Mouse (Mus musculus): Measurements from ENCODE around the gene Fbxo40. TPM values are rescaled to one million over a fixed set of nuclear protein-coding genes. Genes with fewer than 3 reads are reported as not detected.

Fbxo40 gene
- polyA plus RNA-seq, 1 experiment: 0.09 TPM

GRCm38 (mm10) chr16:36926514-36927447 is 63.5 kb downstream of the Fbxo40 start:
- H3K4me1 ChIP-seq: peaks cover 32% of the 10 kb centered on the region
- H3K36me3 ChIP-seq (replicated peaks; ENCODE audit: low read length): peaks cover 99% of the 10 kb centered on the region

GRCm38 (mm10) chr16:36925797-36926196 is 64.5 kb downstream of the Fbxo40 start:
- no peak for TF ChIP-seq GATA1 (IDR thresholded peaks at IDR 0.05; ENCODE audit: borderline replicate concordance, low read length)
- TF ChIP-seq FLI1 (IDR thresholded peaks at IDR 0.05; ENCODE audit: low read length): no peak
- no peaks in the 10 kb centered on the region for H3K9me3 ChIP-seq
- peaks cover 28% of the 10 kb centered on the region for H3K4me1 ChIP-seq
- no peaks in the 10 kb centered on the region for H3K27me3 ChIP-seq (replicated peaks)
- no peak overlapping the region for H3K4me3 ChIP-seq (replicated peaks)
- peaks cover 97% of the 10 kb centered on the region for H3K36me3 ChIP-seq (replicated peaks; ENCODE audit: low read length)

More at GRCm38 (mm10) chr16:36926514-36927447, 63.5 kb downstream of the Fbxo40 start:
- TF ChIP-seq GATA1 (IDR thresholded peaks at IDR 0.05; ENCODE audit: borderline replicate concordance, low read length) (no peak), FLI1 (IDR thresholded peaks at IDR 0.05; ENCODE audit: low read length) (no peak)
- H3K27me3 ChIP-seq (replicated peaks): no peaks in the 10 kb centered on the region
- H3K9me3 ChIP-seq: no peaks in the 10 kb centered on the region
- H3K4me3 ChIP-seq (replicated peaks): no peak overlapping the region

- Histone ChIP-seq H3K4me1 (peaks cover 24% of the 10 kb centered on the region), H3K4me3 (replicated peaks) (no peak overlapping the region), H3K36me3 (replicated peaks; ENCODE audit: low read length) (peaks cover 97% of the 10 kb centered on the region), H3K9me3 (no peaks in the 10 kb centered on the region), H3K27me3 (replicated peaks) (no peaks in the 10 kb centered on the region)
- TF ChIP-seq GATA1 (IDR thresholded peaks at IDR 0.05; ENCODE audit: borderline replicate concordance, low read length) (no peak), FLI1 (IDR thresholded peaks at IDR 0.05; ENCODE audit: low read length) (no peak)
Observed at GRCm38 (mm10) chr16:36925351-36925750, 64.9 kb downstream of the Fbxo40 start.

- peaks cover 21% of the 10 kb centered on the region for H3K4me1 ChIP-seq
- TF ChIP-seq GATA1 (IDR thresholded peaks at IDR 0.05; ENCODE audit: borderline replicate concordance, low read length) (no peak), FLI1 (IDR thresholded peaks at IDR 0.05; ENCODE audit: low read length) (no peak)
- no peaks in the 10 kb centered on the region for H3K27me3 ChIP-seq (replicated peaks)
- H3K4me3 ChIP-seq (replicated peaks): no peak overlapping the region
- no peaks in the 10 kb centered on the region for H3K9me3 ChIP-seq
- peaks cover 97% of the 10 kb centered on the region for H3K36me3 ChIP-seq (replicated peaks; ENCODE audit: low read length)
Observed at GRCm38 (mm10) chr16:36924312-36924711, 66.0 kb downstream of the Fbxo40 start.

GRCm38 (mm10) chr16:36921980-36922379 is 68.3 kb downstream of the Fbxo40 start:
- Histone ChIP-seq H3K4me3 (replicated peaks) (no peak overlapping the region), H3K27me3 (replicated peaks) (no peaks in the 10 kb centered on the region), H3K9me3 (no peaks in the 10 kb centered on the region), H3K4me1 (peaks cover 21% of the 10 kb centered on the region), H3K36me3 (replicated peaks; ENCODE audit: low read length) (peaks cover 96% of the 10 kb centered on the region)
- no peak for TF ChIP-seq GATA1 (IDR thresholded peaks at IDR 0.05; ENCODE audit: borderline replicate concordance, low read length)
- TF ChIP-seq FLI1 (IDR thresholded peaks at IDR 0.05; ENCODE audit: low read length): no peak

- no peaks in the 10 kb centered on the region for H3K9me3 ChIP-seq
- no peak overlapping the region for H3K4me3 ChIP-seq (replicated peaks)
- no peaks in the 10 kb centered on the region for H3K27me3 ChIP-seq (replicated peaks)
- peaks cover 21% of the 10 kb centered on the region for H3K4me1 ChIP-seq
- H3K36me3 ChIP-seq (replicated peaks; ENCODE audit: low read length): peaks cover 96% of the 10 kb centered on the region
- TF ChIP-seq FLI1 (IDR thresholded peaks at IDR 0.05; ENCODE audit: low read length): no peak
- TF ChIP-seq GATA1 (IDR thresholded peaks at IDR 0.05; ENCODE audit: borderline replicate concordance, low read length): no peak
Observed at GRCm38 (mm10) chr16:36921067-36921613, 69.1 kb downstream of the Fbxo40 start.

- peaks cover 21% of the 10 kb centered on the region for H3K4me1 ChIP-seq
- TF ChIP-seq GATA1 (IDR thresholded peaks at IDR 0.05; ENCODE audit: borderline replicate concordance, low read length) (no peak), FLI1 (IDR thresholded peaks at IDR 0.05; ENCODE audit: low read length) (no peak)
Observed at GRCm38 (mm10) chr16:36920410-36920809, 69.9 kb downstream of the Fbxo40 start.

GRCm38 (mm10) chr16:36918505-36918904 is 71.8 kb downstream of the Fbxo40 start:
- Histone ChIP-seq H3K4me1 (peaks cover 16% of the 10 kb centered on the region), H3K27me3 (replicated peaks) (no peaks in the 10 kb centered on the region), H3K9me3 (no peaks in the 10 kb centered on the region), H3K36me3 (replicated peaks; ENCODE audit: low read length) (peaks cover 97% of the 10 kb centered on the region), H3K4me3 (replicated peaks) (no peak overlapping the region)
- TF ChIP-seq FLI1 (IDR thresholded peaks at IDR 0.05; ENCODE audit: low read length) (no peak), GATA1 (IDR thresholded peaks at IDR 0.05; ENCODE audit: borderline replicate concordance, low read length) (no peak)

More at GRCm38 (mm10) chr16:36920410-36920809, 69.9 kb downstream of the Fbxo40 start:
- H3K4me3 ChIP-seq (replicated peaks): no peak overlapping the region
- peaks cover 96% of the 10 kb centered on the region for H3K36me3 ChIP-seq (replicated peaks; ENCODE audit: low read length)
- no peaks in the 10 kb centered on the region for H3K9me3 ChIP-seq
- H3K27me3 ChIP-seq (replicated peaks): no peaks in the 10 kb centered on the region

GRCm38 (mm10) chr16:36914195-36914594 is 76.1 kb downstream of the Fbxo40 start:
- Histone ChIP-seq H3K36me3 (replicated peaks; ENCODE audit: low read length) (peaks cover 99% of the 10 kb centered on the region), H3K4me1 (no peaks in the 10 kb centered on the region), H3K9me3 (no peaks in the 10 kb centered on the region), H3K4me3 (replicated peaks) (no peak overlapping the region), H3K27me3 (replicated peaks) (no peaks in the 10 kb centered on the region)
- TF ChIP-seq FLI1 (IDR thresholded peaks at IDR 0.05; ENCODE audit: low read length): no peak
- TF ChIP-seq GATA1 (IDR thresholded peaks at IDR 0.05; ENCODE audit: borderline replicate concordance, low read length): no peak

Other genes starting within 250 kb of the Fbxo40 start
- gene Slc15a2, start 205.5 kb downstream of the Fbxo40 start, polyA plus RNA-seq (2012; ENCODE audit: insufficient read depth, low replicate concordance): not detected in 2 replicates
- 0.36 TPM in 1 of 2 replicates, not detected in the other for gene Iqcb1, start 162.1 kb downstream of the Fbxo40 start, polyA plus RNA-seq (2012; ENCODE audit: insufficient read depth, low replicate concordance)
- not detected in 2 replicates for gene Eaf2, start 115.5 kb downstream of the Fbxo40 start, polyA plus RNA-seq (2012; ENCODE audit: insufficient read depth, low replicate concordance)
- 15.5 and 21.9 TPM in 2 replicates for gene Golgb1, start 115.3 kb downstream of the Fbxo40 start, polyA plus RNA-seq (2012; ENCODE audit: insufficient read depth, low replicate concordance)
- gene Hcls1, start 55.5 kb downstream of the Fbxo40 start, polyA plus RNA-seq (2012; ENCODE audit: insufficient read depth, low replicate concordance): 47.6 and 219 TPM in 2 replicates
- 0.85 TPM in 1 of 2 replicates, not detected in the other for gene Polq, start 21.3 kb upstream of the Fbxo40 start, polyA plus RNA-seq (2012; ENCODE audit: insufficient read depth, low replicate concordance)

All from megakaryocyte, embryonic 14.5 days (primary cell).